Mouse (Mus musculus) cerebellum, adult 11 months (tissue): Measurements from ENCODE around the gene Cxcr5.
A peak's percentile ranks its signal among the peaks of the same experiment; 100 is the strongest.
"Not testable (repeated sequence)": the region's sequence is repeated elsewhere in the genome, so short reads cannot be mapped to it uniquely, and the experiment has no call there.

ENCODE experiments used
- DNase-seq: peaks from one replicate; pipeline ENCODE4 v3.0.0; 2022

The Cxcr5 gene

GRCm38 (mm10) chr9:44587262-44588160, 25.8 kb upstream of the Cxcr5 start:
- DNase-seq: no peak

- no peak for DNase-seq
Observed at GRCm38 (mm10) chr9:44586640-44587261, 25.1 kb upstream of the Cxcr5 start.

- no peak for DNase-seq
Observed at GRCm38 (mm10) chr9:44582390-44582789, 20.7 kb upstream of the Cxcr5 start.

- DNase-seq: no peak
Observed at GRCm38 (mm10) chr9:44581423-44581822, 19.7 kb upstream of the Cxcr5 start.

- no peak for DNase-seq
Observed at GRCm38 (mm10) chr9:44580085-44580484, 18.4 kb upstream of the Cxcr5 start.

- no peak for DNase-seq
Observed at GRCm38 (mm10) chr9:44579392-44579791, 17.7 kb upstream of the Cxcr5 start.

GRCm38 (mm10) chr9:44576046-44576445, 14.4 kb upstream of the Cxcr5 start:
- DNase-seq: not testable (repeated sequence)

GRCm38 (mm10) chr9:44575095-44575494, 13.4 kb upstream of the Cxcr5 start:
- DNase-seq: no peak

- no peak for DNase-seq
Observed at GRCm38 (mm10) chr9:44573306-44573705, 11.6 kb upstream of the Cxcr5 start.

- no peak for DNase-seq
Observed at GRCm38 (mm10) chr9:44570939-44571382, 9.3 kb upstream of the Cxcr5 start.

- no peak for DNase-seq
Observed at GRCm38 (mm10) chr9:44568083-44568455, 6.4 kb upstream of the Cxcr5 start.

- DNase-seq: peak; percentile 24
Observed at GRCm38 (mm10) chr9:44567338-44568082, 5.8 kb upstream of the Cxcr5 start.

- no peak for DNase-seq
Observed at GRCm38 (mm10) chr9:44565367-44565766, 3.7 kb upstream of the Cxcr5 start.

- no peak for DNase-seq
Observed at GRCm38 (mm10) chr9:44562936-44563335, 1.3 kb upstream of the Cxcr5 start.

GRCm38 (mm10) chr9:44552161-44552560, 9.5 kb downstream of the Cxcr5 start:
- DNase-seq: no peak

GRCm38 (mm10) chr9:44551138-44551537, 10.5 kb downstream of the Cxcr5 start:
- no peak for DNase-seq

- DNase-seq: no peak
Observed at GRCm38 (mm10) chr9:44548412-44549152, 13.1 kb downstream of the Cxcr5 start.

- no peak for DNase-seq
Observed at GRCm38 (mm10) chr9:44544986-44545385, 16.7 kb downstream of the Cxcr5 start.

- DNase-seq: no peak
Observed at GRCm38 (mm10) chr9:44542364-44542763, 19.3 kb downstream of the Cxcr5 start.

- DNase-seq: no peak
Observed at GRCm38 (mm10) chr9:44540676-44541075, 21.0 kb downstream of the Cxcr5 start.

- DNase-seq: no peak
Observed at GRCm38 (mm10) chr9:44539816-44540421, 21.8 kb downstream of the Cxcr5 start.

GRCm38 (mm10) chr9:44537625-44538301, 23.9 kb downstream of the Cxcr5 start:
- no peak for DNase-seq
